10 mouse cellular contexts compared by ENCODE assay signal in genomic region chr9:62881871-62882270, GRCm38 (mm10). TPM values are rescaled to one million over a fixed set of nuclear protein-coding genes. Genes with fewer than 3 reads are reported as not detected.
DNase-seq lines count a peak whose midpoint lies in the region; ATAC-seq and TF ChIP-seq lines count a peak whose summit lies in the region.
"Had no signal": no experiment of that assay in that cellular context is flagged by ENCODE, and none has a peak within 500 bp of the region (broad histone marks: within the 10 kb centered on the region; RNA-seq: fewer than 3 reads in every experiment).

No protein-coding gene starts in this region.

- no peak overlapping the region; the same call in 1 of the 2 replicates for H3K27ac ChIP-seq in intestine, postnatal 0 days (ENCODE audit: low read depth, low read length)
- H3K27ac ChIP-seq in intestine, embryonic 16.5 days (ENCODE audit: low read length), result no peak overlapping the region
- peak overlapping the region; percentile 51; the same call in 1 of the 2 replicates for H3K27ac ChIP-seq in lung, embryonic 14.5 days (ENCODE audit: low read depth)
- H3K27ac ChIP-seq: forebrain, embryonic 12.5 days had no signal

- TF ChIP-seq CTCF in intestine, postnatal 0 days (IDR thresholded peaks at IDR 0.05; ENCODE audit: low read depth), result peak; percentile 41
- peak; percentile 44 for TF ChIP-seq CTCF in lung, embryonic 14.5 days (IDR thresholded peaks at IDR 0.05; ENCODE audit: low read depth)

- H3K36me3 ChIP-seq in intestine, postnatal 0 days (ENCODE audit: control insufficient read depth, insufficient read depth), result peaks cover 47% of the 10 kb centered on the region
- H3K36me3 ChIP-seq in intestine, embryonic 16.5 days (ENCODE audit: control insufficient read depth, insufficient read depth, low read length), result peaks cover 15% of the 10 kb centered on the region
- peaks cover 59% of the 10 kb centered on the region for H3K36me3 ChIP-seq in lung, embryonic 14.5 days (ENCODE audit: insufficient read depth)

- no peaks in the 10 kb centered on the region for H3K9me3 ChIP-seq in intestine, postnatal 0 days (ENCODE audit: control insufficient read depth)
- H3K9me3 ChIP-seq in intestine, embryonic 16.5 days (ENCODE audit: control insufficient read depth, low read length), result no peaks in the 10 kb centered on the region
- no peaks in the 10 kb centered on the region for H3K9me3 ChIP-seq in lung, embryonic 14.5 days (ENCODE audit: low read depth, low read length)
- H3K9me3 ChIP-seq: forebrain, embryonic 12.5 days had no signal

- no peak overlapping the region for H3K9ac ChIP-seq in intestine, postnatal 0 days (ENCODE audit: low read depth, low read length)
- no peak overlapping the region for H3K9ac ChIP-seq in intestine, embryonic 16.5 days (ENCODE audit: low read depth, low read length)
- H3K9ac ChIP-seq in lung, embryonic 14.5 days, result no peak overlapping the region
- H3K9ac ChIP-seq: forebrain, embryonic 12.5 days had no signal

- 73% methylated on average over 12 of the region's 12 CpGs for WGBS in intestine, postnatal 0 days
- 73% methylated on average over 12 of the region's 12 CpGs for WGBS in intestine, embryonic 16.5 days
- 38% methylated on average over 12 of the region's 12 CpGs for WGBS in lung, embryonic 14.5 days

- no peak overlapping the region for H3K4me2 ChIP-seq in intestine, postnatal 0 days (replicated peaks; ENCODE audit: low read depth)
- H3K4me2 ChIP-seq in intestine, embryonic 16.5 days (ENCODE audit: low read depth, low read length), result no peak overlapping the region
- H3K4me2 ChIP-seq in lung, embryonic 14.5 days, result peak overlapping the region; percentile 34; the same call in 1 of the 2 replicates
- H3K4me2 ChIP-seq: forebrain, embryonic 12.5 days had no signal

- H3K4me1 ChIP-seq in intestine, postnatal 0 days (replicated peaks; ENCODE audit: control insufficient read depth, insufficient read depth, low read length), result no peaks in the 10 kb centered on the region
- no peaks in the 10 kb centered on the region for H3K4me1 ChIP-seq in intestine, embryonic 16.5 days (ENCODE audit: control insufficient read depth, insufficient read depth, low read length)
- H3K4me1 ChIP-seq in lung, embryonic 14.5 days (ENCODE audit: insufficient read depth), result no peaks in the 10 kb centered on the region; the same call in 1 of the 2 replicates
- H3K4me1 ChIP-seq: forebrain, embryonic 12.5 days had no signal

- DNase-seq in Muller cell, postnatal 12 days (ENCODE audit: inconsistent ontology term), result peak; percentile 31
- peak; percentile 25 to 53 for DNase-seq in gastrocnemius, postnatal 36 days
- DNase-seq in lung, embryonic 14.5 days, result peak; percentile 91
- no peak for DNase-seq in embryo, embryonic 10.5 days (ENCODE audit: low spot score)
- no peak for DNase-seq in T-cell, adult 2 months (ENCODE audit: low spot score)

- ATAC-seq in intestine, postnatal 0 days, result no peak
- no peak for ATAC-seq in intestine, embryonic 16.5 days
- peak; percentile 93 for ATAC-seq in lung, embryonic 14.5 days (ENCODE audit: insufficient read depth)
- ATAC-seq in monocyte, adult 5-6 weeks (replicated peaks; ENCODE audit: insufficient number of reproducible peaks, low FRiP score, low TSS enrichment, poor library complexity, severe bottlenecking), result no peak

- intact Hi-C loops in gastrocnemius, postnatal 36 days (cut with DNase I), result no loop called here

- no peaks in the 10 kb centered on the region for H3K27me3 ChIP-seq in intestine, postnatal 0 days (replicated peaks; ENCODE audit: control insufficient read depth, insufficient read depth, low read length)
- no peaks in the 10 kb centered on the region for H3K27me3 ChIP-seq in intestine, embryonic 16.5 days (replicated peaks; ENCODE audit: control insufficient read depth, insufficient read depth, low read length)
- H3K27me3 ChIP-seq in lung, embryonic 14.5 days (ENCODE audit: insufficient read depth, low read length), result no peaks in the 10 kb centered on the region
- H3K27me3 ChIP-seq: CH12.LX; forebrain, embryonic 12.5 days had no signal

- H3K4me3 ChIP-seq in intestine, postnatal 0 days (ENCODE audit: low read depth, low read length), result no peak overlapping the region
- no peak overlapping the region for H3K4me3 ChIP-seq in intestine, embryonic 16.5 days (ENCODE audit: low read length)
- H3K4me3 ChIP-seq in lung, embryonic 14.5 days (ENCODE audit: low read depth, low read length), result no peak overlapping the region
- H3K4me3 ChIP-seq: forebrain, embryonic 12.5 days had no signal

RNA-seq across cellular contexts. Expression of gene Calml4, which starts 24.0 kb away (rescaled TPM):
- polyA plus RNA-seq in intestine, postnatal 0 days (2015; fragmentation: Nextera tagmentation; extraction: Ambion mirVana), result 597 and 634 TPM in 2 replicates
- 286 and 319 TPM in 2 replicates for polyA plus RNA-seq in intestine, embryonic 16.5 days (2015; fragmentation: Nextera tagmentation; extraction: Ambion mirVana)
- total RNA-seq in gastrocnemius, postnatal 36 days (2021), result 1 to 10 TPM; 1.2 to 2.7 TPM
- 11.6 and 13.4 TPM in 2 replicates for polyA plus RNA-seq in lung, embryonic 14.5 days (2014; fragmentation: Nextera tagmentation; extraction: Ambion mirVana)
- total RNA-seq in monocyte, adult 5-6 weeks (2017), result 0.48 TPM in 1 of 3 replicates, not detected in the others
- total RNA-seq: CH12.LX had no signal

RNA-seq across cellular contexts. Expression of gene Cln6, which starts 43.3 kb away (rescaled TPM):
- 60.3 and 63.3 TPM in 2 replicates for polyA plus RNA-seq in intestine, postnatal 0 days (2015; fragmentation: Nextera tagmentation; extraction: Ambion mirVana)
- polyA plus RNA-seq in intestine, embryonic 16.5 days (2015; fragmentation: Nextera tagmentation; extraction: Ambion mirVana), result 34.9 and 40.2 TPM in 2 replicates
- 10 to 100 TPM; 14.4 to 18.6 TPM for total RNA-seq in gastrocnemius, postnatal 36 days (2021)
- 27.3 and 27.7 TPM in 2 replicates for polyA plus RNA-seq in lung, embryonic 14.5 days (2014; fragmentation: Nextera tagmentation; extraction: Ambion mirVana)
- total RNA-seq in monocyte, adult 5-6 weeks (2017), result 4.7 to 8.7 TPM (median 6.7 TPM) in 3 replicates

Comparison
In these comparisons a context has a peak if more than half of its experiments do, and no peak if none do; other contexts are left out.
1. DNase-seq: peak in Muller cell, postnatal 12 days (single experiment), gastrocnemius, postnatal 36 days (2 of 2) and lung, embryonic 14.5 days (single experiment); none in embryo, embryonic 10.5 days (single experiment) and T-cell, adult 2 months (single experiment).
2. RNA of gene Calml4, which starts 24.0 kb away (polyA plus RNA-seq): 597 to 634 TPM in intestine, postnatal 0 days and 286 to 319 TPM in intestine, embryonic 16.5 days; 11.6 to 13.4 TPM in lung, embryonic 14.5 days; every median in the first group is over 10 times any median in the second.